8 mouse cellular contexts compared by ENCODE assay signal in the genomic region with DNA sequence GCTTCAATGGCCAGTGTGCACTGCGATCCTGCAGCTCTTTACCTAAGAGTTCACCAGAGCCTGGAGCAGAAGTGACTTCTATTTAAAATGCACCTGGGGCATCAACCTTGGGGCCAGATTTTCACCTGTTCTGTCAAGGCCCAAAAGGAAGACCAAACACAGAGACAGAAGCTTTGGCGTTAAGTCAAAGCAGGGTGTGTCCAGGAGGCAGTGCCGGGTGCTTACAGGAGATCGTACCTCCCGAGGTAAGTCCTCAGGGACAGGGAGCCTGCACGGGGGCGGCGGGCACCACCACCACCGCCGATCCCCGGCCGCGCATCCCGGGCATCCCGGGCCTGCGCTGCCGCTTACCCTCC. TPM values are rescaled to one million over a fixed set of nuclear protein-coding genes. Genes with fewer than 3 reads are reported as not detected.
A peak's percentile ranks its signal among the peaks of the same experiment; 100 is the strongest.
DNase-seq lines count a peak whose midpoint lies in the region; ATAC-seq and TF ChIP-seq lines count a peak whose summit lies in the region.

No protein-coding gene starts in this region.

- no peak overlapping the region for H3K27ac ChIP-seq in cortical plate, adult 2 months (ENCODE audit: insufficient read depth, low read length)
- peak overlapping the region; percentile 89 for H3K27ac ChIP-seq in hindbrain, embryonic 14.5 days
- H3K27ac ChIP-seq in midbrain, embryonic 13.5 days = peak overlapping the region; percentile 92

- H3K4me2 ChIP-seq in hindbrain, embryonic 14.5 days (replicated peaks) = peak overlapping the region; percentile 84
- peak overlapping the region; percentile 87 for H3K4me2 ChIP-seq in midbrain, embryonic 13.5 days (replicated peaks)

- intact Hi-C loops in left cerebral cortex, postnatal 4 days (cut with DNase I) = no loop called here

- DNase-seq in left cerebral cortex, adult 11 months (ENCODE audit: low spot score) = peak; percentile 11
- DNase-seq in left cerebral cortex, postnatal 4 days = no peak
- DNase-seq in hindbrain, embryonic 14.5 days (ENCODE audit: low spot score) = no peak
- DNase-seq in spleen, postnatal 14 days (ENCODE audit: low spot score in 2 of 2) = no peak
- DNase-seq in cerebellum, postnatal 36 days = no peak
- no peak for DNase-seq in cerebellum, adult 9-11 months

- peaks cover 3% of the 10 kb centered on the region for H3K4me1 ChIP-seq in cortical plate, adult 2 months (ENCODE audit: control insufficient read depth, insufficient read depth, low read length)
- H3K4me1 ChIP-seq in hindbrain, embryonic 14.5 days (replicated peaks; ENCODE audit: control insufficient read depth, insufficient read depth, low read length) = peaks cover 27% of the 10 kb centered on the region
- H3K4me1 ChIP-seq in midbrain, embryonic 13.5 days (replicated peaks) = peaks cover 37% of the 10 kb centered on the region

- 0 out of 2 replicates have a peak, but pooled peaks cover 2% of the 10 kb centered on the region for H3K27me3 ChIP-seq in hindbrain, embryonic 14.5 days (ENCODE audit: control insufficient read depth, insufficient read depth, low read length)
- peaks cover 3% of the 10 kb centered on the region; the same call in 1 of the 2 replicates for H3K27me3 ChIP-seq in midbrain, embryonic 13.5 days

- H3K36me3 ChIP-seq in hindbrain, embryonic 14.5 days (replicated peaks; ENCODE audit: control insufficient read depth, insufficient read depth) = 0 out of 2 replicates have a peak, but pooled peaks cover 13% of the 10 kb centered on the region
- H3K36me3 ChIP-seq in midbrain, embryonic 13.5 days = peaks cover 3% of the 10 kb centered on the region; the same call in 1 of the 2 replicates

- TF ChIP-seq POLR2A in cortical plate, adult 2 months (IDR thresholded peaks at IDR 0.05; ENCODE audit: extremely low read depth, insufficient read depth, low read length) = no peak

- TF ChIP-seq CTCF in cortical plate, adult 2 months (IDR thresholded peaks at IDR 0.05; ENCODE audit: extremely low read depth, insufficient read depth, low read length) = no peak

- peak overlapping the region; percentile 95 for H3K9ac ChIP-seq in hindbrain, embryonic 14.5 days
- H3K9ac ChIP-seq in midbrain, embryonic 13.5 days (replicated peaks) = peak overlapping the region; percentile 98

- ATAC-seq in hindbrain, embryonic 14.5 days (ENCODE audit: low FRiP score) = no peak; the same call in 1 of the 2 replicates
- no peak for ATAC-seq in midbrain, embryonic 13.5 days

- H3K4me3 ChIP-seq in cortical plate, adult 2 months (ENCODE audit: insufficient read depth, low read length) = peak overlapping the region; percentile 55
- peak overlapping the region; percentile 95 for H3K4me3 ChIP-seq in hindbrain, embryonic 14.5 days (replicated peaks; ENCODE audit: low read length)
- peak overlapping the region; percentile 95 for H3K4me3 ChIP-seq in midbrain, embryonic 13.5 days (replicated peaks)

- H3K9me3 ChIP-seq in hindbrain, embryonic 14.5 days (ENCODE audit: control insufficient read depth, low read length) = no peaks in the 10 kb centered on the region
- H3K9me3 ChIP-seq in midbrain, embryonic 13.5 days = no peaks in the 10 kb centered on the region

- under 1% methylated on average over 17 of the region's 17 CpGs for WGBS in hindbrain, embryonic 14.5 days
- under 1% methylated on average over 17 of the region's 17 CpGs for WGBS in midbrain, embryonic 13.5 days

RNA-seq across cellular contexts. Expression of a gene that starts 0.5 kb away (rescaled TPM):
- 10 to 100 TPM; 85.0 to 87.2 TPM for total RNA-seq in left cerebral cortex, postnatal 4 days (2021)
- 61.1 and 65.5 TPM in 2 replicates for polyA plus RNA-seq in cortical plate, adult 2 months (2012; rRNA removed)
- 100.0 and 102 TPM in 2 replicates for polyA plus RNA-seq in hindbrain, embryonic 14.5 days (2014; fragmentation: Nextera tagmentation; extraction: Ambion mirVana)
- polyA plus RNA-seq in midbrain, embryonic 13.5 days (2015; fragmentation: Nextera tagmentation; extraction: Ambion mirVana) = 70.8 and 75.9 TPM in 2 replicates

RNA-seq across cellular contexts. Expression of a gene that starts 47.2 kb away (rescaled TPM):
- total RNA-seq in left cerebral cortex, postnatal 4 days (2021) = 1 to 10 TPM; 1.6 to 2.1 TPM
- 7.7 and 9.1 TPM in 2 replicates for polyA plus RNA-seq in cortical plate, adult 2 months (2012; rRNA removed)
- polyA plus RNA-seq in hindbrain, embryonic 14.5 days (2014; fragmentation: Nextera tagmentation; extraction: Ambion mirVana) = 3.9 and 5.3 TPM in 2 replicates
- polyA plus RNA-seq in midbrain, embryonic 13.5 days (2015; fragmentation: Nextera tagmentation; extraction: Ambion mirVana) = 3.2 and 3.7 TPM in 2 replicates

RNA-seq across cellular contexts. Expression of a gene that starts 56.4 kb away (rescaled TPM):
- total RNA-seq in left cerebral cortex, postnatal 4 days (2021) = 1 to 10 TPM; 2.0 to 4.0 TPM
- polyA plus RNA-seq in cortical plate, adult 2 months (2012; rRNA removed) = 4.3 and 4.5 TPM in 2 replicates
- polyA plus RNA-seq in hindbrain, embryonic 14.5 days (2014; fragmentation: Nextera tagmentation; extraction: Ambion mirVana) = 0.80 and 0.91 TPM in 2 replicates
- polyA plus RNA-seq in midbrain, embryonic 13.5 days (2015; fragmentation: Nextera tagmentation; extraction: Ambion mirVana) = 0.76 and 1.0 TPM in 2 replicates

RNA-seq across cellular contexts. Expression of a gene that starts 59.3 kb away (rescaled TPM):
- total RNA-seq in left cerebral cortex, postnatal 4 days (2021) = 10 to 100 TPM; 11.0 to 13.2 TPM
- polyA plus RNA-seq in cortical plate, adult 2 months (2012; rRNA removed) = 4.2 and 4.6 TPM in 2 replicates
- polyA plus RNA-seq in hindbrain, embryonic 14.5 days (2014; fragmentation: Nextera tagmentation; extraction: Ambion mirVana) = 9.9 and 10.4 TPM in 2 replicates
- polyA plus RNA-seq in midbrain, embryonic 13.5 days (2015; fragmentation: Nextera tagmentation; extraction: Ambion mirVana) = 4.8 and 6.6 TPM in 2 replicates
